Mouse (Mus musculus) forebrain, embryonic 16.5 days (tissue): ENCODE results near the gene Ism1. TPM values are rescaled to one million over a fixed set of nuclear protein-coding genes. Genes with fewer than 3 reads are reported as not detected.
A peak's percentile ranks its signal among the peaks of the same experiment; 100 is the strongest.

Experiments
- ATAC-seq: fragments of 200-750 bp; cut with Nextera tagmentation; 2 replicates; pipeline ENCODE4 v1.8.0; 2017; ENCODE audit warnings: mild to moderate bottlenecking, moderate library complexity
- H3K27ac ChIP-seq: fragments of 300-500 bp; sonication (generic); 2 replicates; pipeline ENCODE4 v1.5.1; 2014; ENCODE audit warnings: low read length, control low read depth
- H3K27me3 ChIP-seq: fragments of 300-500 bp; sonication (generic); replicated peaks from 2 replicates; pipeline ENCODE4 v1.6.1; 2014; ENCODE audit warnings: low read length; ENCODE audit not compliant: control insufficient read depth, insufficient read depth
- H3K36me3 ChIP-seq: fragments of 300-500 bp; sonication (generic); 2 replicates; pipeline ENCODE4 v1.6.1; 2014; ENCODE audit not compliant: control insufficient read depth, insufficient read depth
- H3K4me1 ChIP-seq: fragments of 300-500 bp; sonication (generic); replicated peaks from 2 replicates; pipeline ENCODE4 v1.6.1; 2014; ENCODE audit warnings: low read length; ENCODE audit not compliant: control insufficient read depth, insufficient read depth
- H3K4me2 ChIP-seq: fragments of 300-500 bp; sonication (generic); 2 replicates; pipeline ENCODE4 v1.6.1; 2014; ENCODE audit warnings: mild to moderate bottlenecking, low read length, control low read depth
- H3K4me3 ChIP-seq: fragments of 300-500 bp; sonication (generic); replicated peaks from 2 replicates; pipeline ENCODE4 v1.5.1; 2014; ENCODE audit warnings: mild to moderate bottlenecking, low read length, control low read depth
- H3K9ac ChIP-seq: fragments of 300-500 bp; sonication (generic); replicated peaks from 2 replicates; pipeline ENCODE4 v1.6.1; 2014; ENCODE audit warnings: low read depth, low read length, control low read depth
- H3K9me3 ChIP-seq: fragments of 300-500 bp; sonication (generic); 2 replicates; pipeline ENCODE4 v1.6.1; 2016; ENCODE audit warnings: low read length; ENCODE audit not compliant: control insufficient read depth
- WGBS: fragments of 180-500 bp; shearing (Covaris S2); extraction: QIAGEN DNeasy Blood & Tissue Kit; methylation state at CpG from one replicate; pipeline ENCODE4 v1.1.7; 2014; 5-methylcytosine and 5-hydroxymethylcytosine counted together
- polyA plus RNA-seq: library from polyadenylated mRNA; unstranded; fragments of >200 nt; fragmentation: Nextera tagmentation; extraction: Ambion mirVana; gene quantifications from 2 replicates; pipeline ENCODE4 v1.2.1, GENCODE M21; 2015

The Ism1 gene
- 0.29 and 0.36 TPM in 2 replicates for polyA plus RNA-seq

GRCm38 (mm10) chr2:139677809-139678274 lies at the start of gene Ism1:
TSS of gene Ism1 (plus strand) at chr2:139678178.
- Histone ChIP-seq H3K4me3 (peak within 1 kb of the TSS; percentile 93), H3K4me2 (peak within 1 kb of the TSS; percentile 100), H3K27ac (no peak within 1 kb of the TSS), H3K9me3 (no peaks in the 10 kb centered on the region), H3K9ac (peak within 1 kb of the TSS; percentile 77), H3K36me3 (no peaks in the 10 kb centered on the region), H3K4me1 (peaks cover 19% of the 10 kb centered on the region), H3K27me3 (peaks cover 26% of the 10 kb centered on the region)
- WGBS = 0% methylated on average over 30 of the region's 39 CpGs
- peak; percentile 65 for ATAC-seq

- WGBS = 72% methylated on average over 4 of the region's 4 CpGs
- H3K27ac ChIP-seq = no peak overlapping the region
- no peaks in the 10 kb centered on the region for H3K4me1 ChIP-seq
- no peak overlapping the region for H3K4me3 ChIP-seq
- H3K27me3 ChIP-seq = no peaks in the 10 kb centered on the region
- no peaks in the 10 kb centered on the region for H3K9me3 ChIP-seq
- no peak overlapping the region for H3K9ac ChIP-seq
- ATAC-seq = no peak
- no peak overlapping the region for H3K4me2 ChIP-seq
- no peaks in the 10 kb centered on the region for H3K36me3 ChIP-seq
Observed at GRCm38 (mm10) chr2:139628731-139629130, 49.2 kb upstream of the Ism1 start.

- Histone ChIP-seq H3K9me3 (no peaks in the 10 kb centered on the region), H3K4me3 (no peak overlapping the region), H3K4me2 (no peak overlapping the region), H3K27me3 (no peaks in the 10 kb centered on the region), H3K4me1 (no peaks in the 10 kb centered on the region), H3K27ac (no peak overlapping the region), H3K9ac (no peak overlapping the region), H3K36me3 (no peaks in the 10 kb centered on the region)
- no peak for ATAC-seq
- 87% methylated on average over 3 of the region's 3 CpGs for WGBS
Observed at GRCm38 (mm10) chr2:139629653-139630052, 48.3 kb upstream of the Ism1 start.

GRCm38 (mm10) chr2:139634506-139634905 lies 43.5 kb upstream of the Ism1 start:
- no peaks in the 10 kb centered on the region for H3K27me3 ChIP-seq

GRCm38 (mm10) chr2:139637861-139638260 lies 40.1 kb upstream of the Ism1 start:
- Histone ChIP-seq H3K9ac (no peak overlapping the region), H3K27me3 (no peaks in the 10 kb centered on the region), H3K36me3 (no peaks in the 10 kb centered on the region), H3K4me2 (no peak overlapping the region), H3K4me1 (no peaks in the 10 kb centered on the region), H3K27ac (no peak overlapping the region), H3K4me3 (no peak overlapping the region), H3K9me3 (no peaks in the 10 kb centered on the region)
- 72% methylated on average over 2 of the region's 2 CpGs for WGBS
- no peak for ATAC-seq

More at GRCm38 (mm10) chr2:139634506-139634905, 43.5 kb upstream of the Ism1 start:
- no peaks in the 10 kb centered on the region for H3K4me1 ChIP-seq
- H3K4me3 ChIP-seq = no peak overlapping the region
- H3K36me3 ChIP-seq = no peaks in the 10 kb centered on the region
- no peaks in the 10 kb centered on the region for H3K9me3 ChIP-seq
- H3K9ac ChIP-seq = no peak overlapping the region
- no peak overlapping the region for H3K4me2 ChIP-seq
- ATAC-seq = no peak
- 83% methylated on average over 4 of the region's 4 CpGs for WGBS
- no peak overlapping the region for H3K27ac ChIP-seq

- Histone ChIP-seq H3K27me3 (no peaks in the 10 kb centered on the region), H3K27ac (no peak overlapping the region), H3K4me2 (no peak overlapping the region), H3K4me1 (no peaks in the 10 kb centered on the region), H3K36me3 (no peaks in the 10 kb centered on the region), H3K9me3 (no peaks in the 10 kb centered on the region), H3K4me3 (no peak overlapping the region), H3K9ac (no peak overlapping the region)
- 38% methylated on average over 7 of the region's 7 CpGs for WGBS
- no peak for ATAC-seq
Observed at GRCm38 (mm10) chr2:139641757-139642385, 36.1 kb upstream of the Ism1 start.

- peak; percentile 62 for ATAC-seq
- H3K27me3 ChIP-seq = peaks cover 6% of the 10 kb centered on the region
- 82% methylated on average over 3 of the region's 3 CpGs for WGBS
- no peaks in the 10 kb centered on the region for H3K4me1 ChIP-seq
- H3K9ac ChIP-seq = no peak overlapping the region
- H3K36me3 ChIP-seq = no peaks in the 10 kb centered on the region
- no peak overlapping the region for H3K4me3 ChIP-seq
- no peak overlapping the region for H3K27ac ChIP-seq
- H3K4me2 ChIP-seq = no peak overlapping the region
- no peaks in the 10 kb centered on the region for H3K9me3 ChIP-seq
Observed at GRCm38 (mm10) chr2:139649518-139649917, 28.5 kb upstream of the Ism1 start.

GRCm38 (mm10) chr2:139656750-139657149 lies 21.2 kb upstream of the Ism1 start:
- Histone ChIP-seq H3K4me3 (no peak overlapping the region), H3K36me3 (no peaks in the 10 kb centered on the region), H3K4me2 (no peak overlapping the region), H3K4me1 (no peaks in the 10 kb centered on the region; the same call in 1 of the 2 replicates), H3K27me3 (peaks cover 22% of the 10 kb centered on the region), H3K27ac (no peak overlapping the region), H3K9ac (no peak overlapping the region), H3K9me3 (no peaks in the 10 kb centered on the region)
- ATAC-seq = peak; percentile 61; the same call in 1 of the 2 replicates
- 15% methylated on average over 4 of the region's 4 CpGs for WGBS

GRCm38 (mm10) chr2:139671838-139672237 lies 6.1 kb upstream of the Ism1 start:
- Histone ChIP-seq H3K9me3 (no peaks in the 10 kb centered on the region), H3K4me3 (no peak overlapping the region), H3K4me1 (peaks cover 4% of the 10 kb centered on the region), H3K27me3 (peaks cover 16% of the 10 kb centered on the region), H3K4me2 (no peak overlapping the region), H3K9ac (no peak overlapping the region), H3K27ac (no peak overlapping the region), H3K36me3 (no peaks in the 10 kb centered on the region)
- ATAC-seq = no peak
- WGBS = 94% methylated on average over 3 of the region's 3 CpGs
